Mouse (Mus musculus) cerebellum, adult 2 months (tissue): Measurements from ENCODE around the gene Zfp574. TPM values are rescaled to one million over a fixed set of nuclear protein-coding genes. Genes with fewer than 3 reads are reported as not detected.
A peak's percentile ranks its signal among the peaks of the same experiment; 100 is the strongest.

Experiments used
- DNase-seq, 2 experiments: peaks; one replicate each; pipeline ENCODE4 v3.0.0; 2021
- H3K27ac ChIP-seq: fragments of 200-500 bp; 2 replicates; pipeline ENCODE4 v1.5.1; 2012; ENCODE audit warnings: low read length, control low read depth, inconsistent platforms; ENCODE audit not compliant: insufficient read depth
- H3K27me3 ChIP-seq: fragments of 200-500 bp; 2 replicates; pipeline ENCODE4 v1.6.1; 2012; ENCODE audit warnings: inconsistent platforms, mild to moderate bottlenecking, low read length, moderate library complexity; ENCODE audit not compliant: control insufficient read depth, insufficient read depth
- H3K4me1 ChIP-seq: fragments of 200-500 bp; 2 replicates; pipeline ENCODE4 v1.6.1; 2011; ENCODE audit warnings: low read length; ENCODE audit not compliant: control insufficient read depth, insufficient read depth
- H3K4me3 ChIP-seq: fragments of 200-500 bp; replicated peaks from 2 replicates; pipeline ENCODE3; 2011; ENCODE audit warnings: mild to moderate bottlenecking, low read depth, low read length, control low read depth; ENCODE audit not compliant: insufficient read depth
- CTCF ChIP-seq: fragments of 200-500 bp; IDR thresholded peaks from 2 replicates; pipeline ENCODE4 v1.5.1; 2011; ENCODE audit warnings: low read depth, mild to moderate bottlenecking, control low read depth, low read length, moderate library complexity, borderline replicate concordance; ENCODE audit not compliant: insufficient read depth
- POLR2A ChIP-seq: fragments of 200-500 bp; IDR thresholded peaks from 2 replicates; pipeline ENCODE4 v1.6.1; 2011; ENCODE audit warnings: low read length, control low read depth, borderline replicate concordance; ENCODE audit not compliant: insufficient read depth
- WGBS: fragments of 180-500 bp; shearing (Covaris S2); methylation state at CpG from one replicate; pipeline ENCODE4 v1.1.7; 2018; 5-methylcytosine and 5-hydroxymethylcytosine counted together
- polyA plus RNA-seq: library from polyadenylated mRNA; depleted of rRNA; stranded (reverse); fragments of >200 nt; gene quantifications from 2 replicates; pipeline ENCODE4 v1.2.3, GENCODE M21; 2012

Zfp574 gene
- polyA plus RNA-seq, 1 experiment = 44.3 TPM

- no peak overlapping the region for H3K4me3 ChIP-seq
- DNase-seq = no peak
- H3K27ac ChIP-seq = no peak overlapping the region
- no peaks in the 10 kb centered on the region for H3K27me3 ChIP-seq
- TF ChIP-seq POLR2A (no peak), CTCF (no peak)
- WGBS = 60% methylated on average over 16 of the region's 17 CpGs
- peaks cover 11% of the 10 kb centered on the region for H3K4me1 ChIP-seq
Measured at GRCm38 (mm10) chr7:25106790-25107502, 34.6 kb downstream of the Zfp574 start.

GRCm38 (mm10) chr7:25109355-25109754, 37.0 kb downstream of the Zfp574 start:
- no peak for TF ChIP-seq POLR2A
- no peak for TF ChIP-seq CTCF
- peaks cover 23% of the 10 kb centered on the region for H3K4me1 ChIP-seq
- WGBS = 87% methylated on average over 12 of the region's 12 CpGs

GRCm38 (mm10) chr7:25110336-25110735, 38.0 kb downstream of the Zfp574 start:
- 43% methylated on average over 9 of the region's 9 CpGs for WGBS
- no peak for DNase-seq
- Histone ChIP-seq H3K27me3 (no peaks in the 10 kb centered on the region), H3K4me1 (peaks cover 23% of the 10 kb centered on the region), H3K4me3 (no peak overlapping the region), H3K27ac (no peak overlapping the region)
- no peak for TF ChIP-seq CTCF
- no peak for TF ChIP-seq POLR2A

More at GRCm38 (mm10) chr7:25109355-25109754, 37.0 kb downstream of the Zfp574 start:
- Histone ChIP-seq H3K4me3 (no peak overlapping the region), H3K27ac (no peak overlapping the region), H3K27me3 (no peaks in the 10 kb centered on the region)
- DNase-seq = no peak

GRCm38 (mm10) chr7:25112178-25112955, 40.0 kb downstream of the Zfp574 start:
- Histone ChIP-seq H3K4me1 (peaks cover 23% of the 10 kb centered on the region), H3K27ac (peak overlapping the region; percentile 63), H3K27me3 (no peaks in the 10 kb centered on the region), H3K4me3 (no peak overlapping the region)
- WGBS = 22% methylated on average over 17 of the region's 17 CpGs
- no peak for TF ChIP-seq POLR2A
- TF ChIP-seq CTCF = no peak
- DNase-seq = peak; percentile 71 to 81

GRCm38 (mm10) chr7:25112956-25113603, 40.7 kb downstream of the Zfp574 start:
- Histone ChIP-seq H3K27ac (peak overlapping the region; percentile 63; the same call in 1 of the 2 replicates), H3K27me3 (no peaks in the 10 kb centered on the region), H3K4me3 (no peak overlapping the region), H3K4me1 (peaks cover 23% of the 10 kb centered on the region)
- TF ChIP-seq CTCF (no peak), POLR2A (no peak)
- no peak for DNase-seq
- WGBS = 69% methylated on average over 16 of the region's 16 CpGs

- DNase-seq = no peak
- TF ChIP-seq CTCF (no peak), POLR2A (no peak)
- Histone ChIP-seq H3K27me3 (no peaks in the 10 kb centered on the region), H3K27ac (no peak overlapping the region), H3K4me1 (no peaks in the 10 kb centered on the region), H3K4me3 (no peak overlapping the region)
- WGBS = 86% methylated on average over 19 of the region's 25 CpGs
Measured at GRCm38 (mm10) chr7:25120061-25120834, 47.9 kb downstream of the Zfp574 start.

- TF ChIP-seq POLR2A (no peak), CTCF (no peak)
- H3K4me1 ChIP-seq = no peaks in the 10 kb centered on the region
- no peak for DNase-seq
- no peak overlapping the region for H3K27ac ChIP-seq
- 73% methylated on average over 13 of the region's 13 CpGs for WGBS
- no peaks in the 10 kb centered on the region for H3K27me3 ChIP-seq
- H3K4me3 ChIP-seq = no peak overlapping the region
Measured at GRCm38 (mm10) chr7:25121240-25121786, 48.9 kb downstream of the Zfp574 start.
